Mouse (Mus musculus) mature B cell (primary cell): ENCODE measurements around the gene Ift46.

Source experiments
- in situ Hi-C: fragments of 300-500 bp; cut with MboI; formaldehyde crosslinking; loops from 2 replicates; pipeline ENCODE4 v1.14.3; 2019

Ift46 gene

DNA sequence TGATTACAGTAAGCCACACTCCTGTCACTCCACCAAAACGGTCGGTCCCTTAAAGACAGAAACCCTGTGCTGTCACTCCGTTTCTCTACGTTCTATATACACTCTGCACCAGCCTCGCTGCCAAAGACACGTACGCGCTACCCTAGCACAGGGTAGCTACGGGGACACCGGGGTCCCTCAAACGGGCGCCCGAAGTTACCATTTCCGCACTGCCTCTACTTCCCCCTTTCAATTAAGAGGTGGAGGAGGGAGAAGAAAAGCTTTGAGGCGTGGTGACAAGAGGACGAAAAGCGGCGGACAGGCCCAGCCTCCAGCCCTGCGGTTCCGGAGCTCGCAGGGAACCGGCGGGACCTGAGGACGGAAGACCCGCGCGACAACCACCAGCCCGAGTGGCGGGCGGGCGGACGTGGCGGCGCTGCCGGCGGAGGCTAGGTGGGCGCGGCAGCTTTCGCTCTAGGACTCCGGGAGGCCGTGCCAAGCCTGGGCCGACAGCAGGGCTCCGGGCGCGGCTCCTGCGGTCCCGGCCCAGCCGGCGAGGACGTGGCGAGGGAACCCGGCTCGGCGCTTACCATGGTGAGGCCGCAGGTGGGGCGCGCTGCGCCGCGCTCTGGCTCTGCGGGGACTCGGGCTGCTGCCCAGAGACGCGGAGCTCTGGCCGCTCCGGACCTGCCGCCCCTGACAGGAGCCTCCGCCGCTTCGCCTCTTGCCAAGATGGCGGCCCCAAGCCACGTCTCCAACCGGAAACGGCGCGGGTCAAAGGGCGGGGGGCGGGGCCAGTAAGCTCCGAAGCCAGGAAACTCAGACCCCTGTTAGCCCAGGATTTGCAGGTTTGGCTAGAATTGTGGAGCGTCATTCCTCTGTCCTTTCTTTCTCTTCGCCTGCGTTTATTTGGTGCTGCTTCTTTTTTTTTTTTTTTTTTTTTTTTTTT, at the start of gene Ift46, which contains the start of gene Arcn1:
Gene Ift46, plus strand, starts transcription at position 808 of the 928 bp plus-strand sequence.
Gene Arcn1, minus strand, starts transcription at position 745 of the 928 bp plus-strand sequence.
- in situ Hi-C loops, result no loop called here

DNA sequence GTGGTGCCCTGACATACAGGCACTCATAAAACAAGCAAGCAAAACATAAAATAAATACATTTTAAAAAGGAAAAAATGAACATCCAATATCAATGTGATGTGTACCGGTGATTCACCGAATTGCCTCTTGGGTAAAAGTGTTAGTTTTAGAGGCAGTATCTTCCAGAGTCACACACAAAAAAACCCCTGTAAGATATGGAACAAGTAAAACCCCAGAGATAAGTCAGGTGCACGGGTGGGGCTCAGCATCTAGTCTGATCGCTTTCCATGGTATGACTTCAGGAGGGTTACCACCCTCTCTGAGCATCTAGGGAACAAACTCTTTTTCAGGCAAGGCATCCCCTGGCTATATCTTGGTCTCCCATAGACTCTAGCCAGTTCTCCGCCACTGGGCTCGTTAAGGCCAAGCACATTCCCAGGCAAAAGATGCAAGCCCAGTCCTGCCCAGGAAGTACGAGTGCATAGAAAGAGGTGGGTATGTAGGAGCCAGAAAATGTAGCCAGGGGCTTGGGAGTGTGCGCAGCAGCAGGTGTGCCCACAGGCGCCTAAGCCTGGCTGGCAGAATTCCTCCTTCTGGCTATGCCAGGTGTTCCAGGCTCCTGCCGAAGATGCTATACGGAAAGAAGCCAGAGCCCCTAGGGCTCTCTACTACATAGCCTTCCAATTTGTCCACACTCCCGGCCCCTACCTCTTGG, 48.6 kb upstream of the Ift46 start:
- in situ Hi-C loops, result no loop called here

DNA sequence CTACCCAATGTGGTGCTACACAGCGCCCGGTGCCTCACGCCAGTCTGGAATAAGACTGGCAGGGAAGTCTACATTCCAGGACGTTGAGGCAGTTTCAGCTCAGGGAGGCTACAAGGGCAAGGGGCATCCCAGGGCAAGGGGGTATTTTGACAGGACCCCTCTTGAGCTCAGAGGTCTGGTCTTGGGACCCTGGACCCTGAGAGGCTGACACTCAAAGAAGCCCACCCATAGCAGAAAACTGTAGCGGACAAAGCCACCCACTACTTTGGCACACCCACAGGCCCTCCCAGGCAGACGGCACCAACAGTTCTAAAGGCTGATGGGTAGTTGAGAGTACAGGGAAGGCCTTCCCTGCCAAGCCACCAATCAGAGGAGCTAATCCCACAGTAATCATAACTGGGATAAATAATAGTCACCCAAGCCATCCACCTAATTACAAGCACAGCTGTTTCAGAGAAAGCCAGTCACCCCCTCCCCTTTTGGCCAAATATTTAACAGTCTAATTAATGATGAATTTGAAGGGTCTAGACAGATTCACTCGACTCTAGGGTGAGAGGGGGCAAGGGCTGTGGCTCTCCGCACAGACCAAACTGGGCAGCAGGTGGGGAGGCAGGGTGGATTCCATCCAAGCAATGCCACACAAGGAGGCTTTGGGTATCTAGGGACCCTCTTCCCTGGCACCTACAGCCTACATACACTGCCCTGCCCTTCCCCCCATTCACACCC, 47.9 kb upstream of the Ift46 start:
- in situ Hi-C loops, result no loop called here

DNA sequence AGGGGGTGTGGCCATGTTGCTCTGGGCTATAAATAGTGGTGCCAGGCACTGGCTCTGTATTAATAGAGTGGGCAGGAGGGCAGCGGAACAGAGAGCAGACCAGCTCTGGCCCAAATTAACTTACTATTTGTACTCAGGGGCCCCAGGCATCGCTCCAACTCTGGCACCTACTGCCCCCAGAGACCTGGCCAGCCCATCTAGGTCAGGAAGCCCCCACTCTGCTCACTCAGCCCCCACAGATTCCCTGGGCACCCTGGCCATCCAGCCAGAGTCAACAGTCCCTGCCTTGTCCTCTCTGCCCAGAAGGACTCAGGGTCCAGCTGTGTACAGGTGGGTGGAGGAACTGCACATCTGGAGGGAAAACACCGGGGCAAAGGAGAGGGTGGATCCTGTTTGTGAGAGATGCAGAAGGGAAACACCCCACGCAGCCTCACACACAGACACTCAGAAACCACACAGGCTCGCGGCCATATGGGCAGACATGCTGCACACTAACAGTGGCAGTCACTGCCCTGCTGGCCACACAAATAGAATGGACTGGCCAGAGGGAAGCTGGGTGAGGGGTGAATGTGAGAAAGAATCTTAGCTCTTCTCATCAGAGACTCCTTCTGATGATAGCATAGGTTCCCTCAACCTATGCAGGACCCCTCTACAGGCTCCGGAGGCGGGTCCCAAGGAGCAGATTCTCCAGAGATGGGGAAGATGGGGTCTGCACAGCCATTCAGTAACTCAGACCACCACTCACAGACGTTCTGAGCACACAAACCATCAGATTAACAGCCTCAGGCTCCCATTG, 47.2 kb upstream of the Ift46 start:
- in situ Hi-C loops, result no loop called here

DNA sequence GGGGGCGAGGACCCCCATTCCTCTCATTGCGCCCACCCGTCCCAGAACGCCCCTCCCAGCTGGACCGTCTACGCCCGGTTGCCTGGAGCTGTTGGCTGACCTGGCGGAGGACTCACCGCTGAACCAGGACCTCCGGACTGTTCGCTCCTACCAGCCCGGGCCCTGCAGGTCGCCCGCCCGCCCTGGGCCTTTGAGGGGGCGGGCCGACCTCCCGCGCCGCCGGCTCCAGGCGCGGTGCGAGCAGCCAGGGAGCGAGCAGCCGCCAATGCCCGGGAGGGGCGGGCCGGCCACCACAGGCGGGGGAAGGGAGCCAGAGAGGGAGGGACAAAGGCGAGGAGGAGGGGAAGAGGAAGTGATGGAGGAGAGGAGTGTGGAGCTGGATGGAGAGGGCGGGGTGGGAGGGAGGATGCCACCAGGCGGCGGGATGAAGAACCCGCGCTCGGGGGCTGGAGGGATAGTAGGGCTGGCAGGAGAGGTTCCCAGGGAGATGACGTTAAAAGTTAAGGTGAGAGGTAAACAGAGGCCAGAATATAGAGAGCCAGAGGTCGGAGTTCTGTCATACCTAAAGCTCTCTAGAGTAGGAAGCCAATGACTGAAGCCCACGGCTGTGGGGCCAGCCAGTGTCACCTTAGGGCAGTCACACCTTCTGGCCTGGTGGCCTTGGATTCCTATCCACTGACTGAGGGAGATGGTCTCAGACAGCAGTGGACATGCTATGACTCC, 46.4 kb upstream of the Ift46 start:
- in situ Hi-C loops, result no loop called here

DNA sequence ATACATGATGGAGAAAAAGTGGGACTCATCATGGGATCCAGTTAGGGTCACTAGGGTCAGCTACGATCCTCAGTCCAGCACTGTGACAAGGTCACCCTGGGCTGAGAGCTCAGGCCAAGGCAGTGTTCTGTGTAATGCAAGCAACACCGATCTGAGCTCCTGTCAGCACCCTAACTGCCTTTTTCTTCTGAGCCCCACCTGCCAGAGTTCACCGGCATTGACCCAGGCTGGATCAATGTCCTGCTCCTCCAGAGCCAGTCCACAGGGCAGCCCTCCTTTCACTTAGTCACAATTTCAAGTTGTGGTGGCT, 45.9 kb upstream of the Ift46 start:
- in situ Hi-C loops, result no loop called here

DNA sequence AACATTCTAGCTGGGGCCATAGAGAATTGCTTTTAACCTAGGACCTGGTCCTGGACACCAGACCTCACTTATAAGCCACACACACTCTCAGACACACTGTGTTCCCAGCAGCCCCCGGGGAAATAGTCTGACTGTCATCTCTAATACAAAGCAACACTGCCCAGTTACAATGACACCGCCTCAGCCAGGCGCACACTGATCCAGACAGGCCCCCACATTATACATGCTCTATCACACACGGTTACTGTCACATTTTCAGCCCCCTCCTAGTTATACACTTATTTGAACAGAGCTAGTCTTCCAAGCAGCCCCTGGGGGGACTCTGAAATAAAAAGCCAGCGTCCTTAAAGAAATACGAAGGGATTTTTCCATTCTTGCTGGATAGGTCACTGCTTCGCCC, 45.1 kb upstream of the Ift46 start:
- in situ Hi-C loops, result no loop called here

DNA sequence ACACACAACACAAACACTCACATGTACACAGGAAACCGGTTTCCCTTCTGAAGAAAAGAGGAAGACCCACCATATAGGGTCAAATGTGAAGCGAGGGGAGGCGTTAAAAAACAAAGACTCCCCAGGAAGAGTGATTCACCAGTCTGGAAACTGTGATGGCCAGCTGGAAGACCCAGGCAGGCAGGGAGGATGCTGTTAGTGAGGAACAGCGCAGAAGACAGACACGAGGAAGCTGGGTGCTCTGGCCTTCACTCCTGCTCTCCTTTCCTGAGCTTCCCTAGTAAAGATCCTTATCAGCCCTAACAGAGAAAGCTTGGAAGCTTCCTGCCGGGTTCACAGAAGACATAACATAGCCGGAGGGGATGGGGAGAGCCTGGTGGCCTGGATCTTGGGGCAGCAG, 44.7 kb upstream of the Ift46 start:
- in situ Hi-C loops, result no loop called here

DNA sequence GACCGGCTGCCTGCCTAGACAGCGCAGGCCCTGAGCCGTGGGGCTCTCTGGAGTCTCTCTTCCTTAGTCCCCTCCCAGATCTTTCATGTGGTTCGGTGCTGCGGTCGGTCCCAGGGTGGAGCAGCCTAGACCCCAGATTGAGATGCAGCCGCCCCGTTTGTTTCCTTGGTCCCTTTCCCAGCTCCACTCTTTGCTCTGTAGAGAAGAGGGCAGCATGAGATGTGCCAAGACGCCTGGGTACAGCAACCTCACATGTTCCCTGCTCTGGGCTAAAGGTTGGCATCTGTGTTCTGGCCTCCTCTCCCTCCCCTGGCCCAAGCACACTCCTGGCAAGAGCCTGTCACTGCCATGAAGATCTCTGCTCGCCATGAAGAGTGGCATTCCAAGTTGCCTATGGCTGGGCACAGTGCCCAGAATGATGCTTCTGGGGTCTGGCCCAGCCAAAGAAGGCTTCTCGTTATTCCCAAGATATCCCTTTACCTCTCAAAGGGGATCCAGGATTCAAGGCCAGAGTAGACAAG, 44.1 kb upstream of the Ift46 start:
- in situ Hi-C loops, result no loop called here

DNA sequence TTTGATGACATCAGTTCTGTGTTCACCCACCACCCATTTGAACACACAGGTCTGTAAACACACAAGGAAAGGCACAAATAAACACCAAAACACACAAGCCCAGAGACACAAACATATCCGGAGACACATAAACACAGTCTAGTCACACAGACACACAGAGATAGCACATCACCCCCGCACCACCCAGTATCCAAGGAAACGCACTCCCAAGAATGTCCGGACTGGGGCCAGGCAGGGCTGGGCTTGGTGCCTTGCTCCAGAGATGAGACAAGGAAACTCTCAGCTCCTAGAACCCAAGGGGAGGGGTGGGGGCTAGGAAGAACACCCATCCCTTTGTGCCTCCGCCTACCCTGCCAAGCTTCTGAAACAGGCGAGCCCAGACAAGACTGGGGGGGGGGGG, 43.5 kb upstream of the Ift46 start:
- in situ Hi-C loops, result no loop called here

DNA sequence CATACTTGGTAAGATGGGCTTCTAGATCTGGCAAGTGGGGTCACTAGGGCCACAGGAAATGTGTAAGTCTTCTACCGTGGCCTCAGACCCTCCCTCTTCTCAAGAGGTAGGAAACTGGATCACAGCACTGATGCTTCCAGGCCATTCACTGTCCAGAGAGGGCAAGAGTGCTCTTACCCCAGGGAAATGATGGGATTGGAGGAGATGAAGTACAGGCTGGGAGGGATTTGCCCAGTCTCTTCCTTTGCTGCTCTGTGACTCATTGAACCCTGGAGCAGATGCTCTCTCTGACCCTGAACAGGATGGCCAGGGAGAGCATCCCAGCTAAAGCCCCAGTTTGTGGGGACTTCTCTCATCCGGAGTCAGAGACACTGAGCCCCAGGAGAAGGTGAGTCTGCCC, 43.0 kb upstream of the Ift46 start:
- in situ Hi-C loops, result no loop called here

DNA sequence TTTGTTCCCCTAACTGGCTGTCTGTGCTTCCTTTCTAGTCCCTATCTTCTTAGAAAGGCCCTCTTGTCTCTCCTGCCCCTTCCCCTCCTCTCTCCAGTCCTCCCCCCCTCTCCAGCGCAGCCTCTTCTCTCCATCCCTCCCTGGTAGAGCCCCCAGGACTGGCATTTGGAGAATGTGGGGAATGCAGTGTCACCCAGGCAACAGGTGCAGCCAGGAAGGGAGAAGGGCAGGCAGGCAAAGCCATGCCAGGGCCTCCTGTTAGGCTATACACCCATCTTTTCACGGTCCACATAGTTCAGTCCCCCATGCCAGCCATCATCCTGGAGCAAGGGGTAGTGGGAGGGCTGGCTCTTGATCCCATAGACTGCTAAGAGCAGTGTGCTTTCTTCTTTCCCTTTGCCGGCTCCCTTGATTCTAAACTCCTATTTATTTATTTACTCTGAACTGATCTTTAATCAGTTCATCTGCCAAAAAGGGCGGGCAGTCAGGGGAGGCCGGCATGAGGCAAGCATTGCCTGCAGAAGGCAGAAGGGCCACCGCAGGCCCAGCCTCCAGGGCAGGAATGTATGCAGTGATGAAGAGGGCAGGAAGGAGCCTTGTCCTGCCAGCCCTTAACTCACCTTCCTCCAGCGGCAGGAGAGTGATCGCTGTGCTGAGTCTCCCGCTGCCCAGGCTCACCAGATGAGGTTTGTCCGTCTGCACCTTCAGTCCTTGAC, 41.1 kb upstream of the Ift46 start:
- in situ Hi-C loops, result no loop called here

DNA sequence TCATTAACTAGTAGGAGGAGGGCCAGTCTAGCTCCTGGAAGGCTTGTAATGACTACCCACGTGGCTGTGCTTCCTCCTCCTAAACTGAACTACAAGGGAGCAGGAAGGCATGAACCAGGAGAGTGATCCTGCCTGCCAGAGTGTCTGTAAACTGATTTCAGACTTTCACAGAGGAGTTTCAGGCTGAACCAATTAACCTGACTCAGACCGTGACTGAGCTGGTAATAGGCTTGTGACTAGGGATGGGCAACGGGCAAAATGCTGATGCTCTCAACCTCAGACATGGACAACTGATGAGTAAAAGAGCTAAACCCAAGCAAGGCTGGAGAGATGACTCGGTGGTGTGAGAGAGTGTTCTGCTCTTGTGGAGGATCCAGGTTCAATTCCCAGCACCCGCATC, 40.3 kb upstream of the Ift46 start:
- in situ Hi-C loops, result no loop called here

DNA sequence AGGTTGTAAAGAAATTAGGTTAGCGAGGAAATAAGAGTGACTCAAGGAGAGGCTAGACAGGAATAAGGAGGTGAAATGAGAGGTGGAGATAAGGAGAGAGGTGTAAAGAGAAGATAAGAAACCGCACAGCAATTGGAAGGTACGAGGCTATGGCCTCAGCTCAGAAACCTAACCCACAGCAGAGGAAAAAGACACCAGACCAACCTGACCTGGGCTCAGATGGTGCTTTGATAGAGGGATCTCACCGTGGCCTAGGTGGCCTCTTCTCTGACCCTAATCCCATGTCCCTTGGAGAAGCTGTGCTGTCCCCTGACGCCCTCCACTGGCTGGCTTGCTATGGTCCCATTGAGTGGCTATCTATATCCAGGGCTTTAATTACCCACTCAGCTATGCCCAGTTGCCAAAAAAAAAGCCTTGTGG, 35.6 kb upstream of the Ift46 start:
- in situ Hi-C loops, result no loop called here

DNA sequence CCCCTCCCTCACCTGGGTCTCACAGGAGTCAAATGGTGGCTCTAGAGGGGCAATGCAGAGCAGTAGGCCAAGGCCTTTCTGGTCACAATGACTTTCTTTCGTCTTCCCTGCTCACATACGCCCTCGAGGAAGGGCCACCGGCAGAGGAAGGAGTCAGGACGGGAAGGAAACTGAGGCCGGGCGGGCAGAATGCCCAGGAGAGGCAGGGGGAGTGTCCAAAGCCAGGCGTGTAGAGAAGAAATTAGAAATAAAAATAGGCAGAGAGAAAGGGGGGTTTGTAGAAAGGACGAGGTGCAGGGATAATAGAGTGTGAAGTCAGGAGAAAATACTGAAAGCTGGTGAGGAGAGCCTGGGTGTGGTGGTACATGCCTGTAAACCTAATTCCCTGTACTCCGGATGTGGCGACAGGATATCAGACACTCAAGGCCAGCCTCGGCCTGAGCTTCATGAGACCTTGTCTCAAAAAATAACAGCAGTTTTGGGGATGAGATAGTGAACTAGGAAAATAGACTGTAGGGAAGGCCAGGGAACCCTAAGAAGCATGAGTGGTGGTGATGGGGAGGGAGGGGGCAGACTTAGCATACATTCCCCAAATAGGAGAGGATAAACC, 34.7 kb upstream of the Ift46 start:
- in situ Hi-C loops, result no loop called here

DNA sequence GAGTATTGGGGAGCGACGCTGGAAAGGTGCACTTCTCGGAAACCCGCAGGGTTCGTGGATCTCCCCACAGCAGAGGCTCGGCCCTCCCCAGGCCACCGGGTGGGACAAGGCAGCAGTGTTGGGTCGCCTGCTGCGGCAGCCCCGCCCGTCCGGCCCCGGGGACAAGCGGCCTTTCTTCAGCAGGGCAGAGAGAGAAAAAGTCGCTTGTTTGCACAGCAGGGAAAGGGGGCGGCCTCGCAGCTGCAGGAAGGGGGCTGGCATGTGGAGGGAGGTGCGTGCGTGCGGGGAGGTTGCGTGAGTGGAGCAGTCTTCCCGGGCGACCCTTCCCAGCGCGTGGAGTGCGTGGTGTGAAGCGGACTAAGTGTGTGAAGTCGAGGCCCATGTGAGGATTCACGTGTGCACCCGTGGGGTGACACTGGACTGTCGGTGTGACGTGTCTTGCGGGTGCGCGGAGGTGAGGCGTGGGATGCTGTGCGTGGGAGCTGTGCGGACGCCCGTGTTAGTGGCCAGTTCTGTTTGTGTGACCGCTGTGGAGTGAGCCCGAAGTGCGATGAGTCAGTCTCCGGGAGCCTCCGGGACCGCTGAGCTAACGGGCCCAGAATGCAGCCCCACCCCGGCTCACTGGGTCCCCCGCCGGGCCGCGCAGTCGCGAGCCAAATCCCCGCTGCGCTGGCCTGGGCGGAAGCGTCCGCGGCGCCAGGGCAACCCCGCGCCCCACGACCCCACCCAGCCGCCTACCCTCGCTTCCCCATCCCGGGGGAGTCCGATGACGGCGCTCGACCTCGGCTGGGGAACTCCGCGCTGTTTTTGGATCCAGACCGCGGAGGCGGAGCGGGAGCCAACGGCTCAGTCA, 33.8 kb upstream of the Ift46 start:
- in situ Hi-C loops, result no loop called here

DNA sequence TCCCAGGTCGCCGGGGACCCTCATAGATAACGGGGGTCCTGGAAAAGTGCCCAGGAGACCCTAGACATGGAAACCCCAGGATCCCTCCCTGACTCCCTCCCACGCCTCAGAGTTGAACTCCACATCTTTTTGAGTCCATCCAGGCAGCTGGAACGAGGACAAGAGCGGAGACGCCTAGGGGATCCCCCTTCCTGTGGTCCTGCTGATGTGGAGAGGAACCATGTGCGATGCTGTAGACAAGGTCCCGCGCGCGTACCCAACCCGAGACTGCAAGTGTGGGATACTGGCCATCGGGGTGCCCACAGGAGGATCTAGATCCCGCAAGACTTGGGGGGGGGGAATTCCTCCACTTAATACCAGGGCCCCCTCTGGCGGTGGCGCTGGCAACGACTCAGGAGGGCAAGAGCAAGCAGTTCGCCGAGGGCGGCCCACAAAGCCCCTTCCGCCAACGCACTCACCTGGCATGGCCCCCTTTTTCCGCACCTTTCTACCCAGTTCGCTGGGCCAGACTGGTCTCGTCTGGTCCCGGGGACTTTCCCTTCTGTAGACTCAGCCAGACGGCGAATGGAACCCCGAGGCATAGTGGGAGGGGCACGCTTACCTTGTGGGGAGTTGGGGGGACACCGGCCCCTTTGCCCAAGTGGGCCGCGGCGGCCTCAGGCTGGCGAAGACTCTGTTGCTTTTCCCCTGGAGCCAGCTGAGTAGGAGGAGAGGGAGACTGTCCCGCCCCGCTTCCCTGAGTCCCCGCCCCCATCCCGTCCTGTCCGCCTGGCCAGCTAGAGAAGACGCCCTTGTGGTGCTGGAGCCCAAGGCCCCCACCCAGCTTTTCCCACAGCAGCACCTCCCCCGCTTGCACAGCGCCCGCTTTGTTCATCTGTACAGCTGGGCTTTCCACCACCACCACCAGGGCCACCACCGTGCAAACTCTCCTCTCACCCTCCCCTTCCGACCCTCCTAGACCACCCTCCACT, 32.9 kb upstream of the Ift46 start, which contains the start of gene Phldb1:
Gene Phldb1, minus strand, starts transcription at position 675 of the 971 bp plus-strand sequence.
- in situ Hi-C loops, result no loop called here

DNA sequence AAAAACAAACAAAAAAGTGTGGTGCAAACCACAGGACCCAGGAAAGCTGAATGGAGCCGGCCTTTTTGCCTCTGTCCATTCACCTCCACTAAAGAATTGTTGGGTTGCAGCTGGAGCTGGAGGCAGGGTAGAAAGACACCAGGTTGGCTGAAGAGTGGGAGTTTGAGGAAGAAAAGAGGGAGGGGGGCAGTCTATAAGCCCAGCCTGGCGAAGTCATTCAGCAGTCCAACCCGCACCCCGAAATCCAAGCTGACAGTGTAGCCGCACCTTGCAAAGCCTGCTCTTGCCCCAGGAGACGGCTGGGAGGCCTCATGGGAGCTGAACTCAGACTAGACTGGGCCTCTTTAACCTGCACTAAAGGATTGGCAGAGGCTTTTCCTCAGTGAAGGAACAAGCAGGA, 31.8 kb upstream of the Ift46 start:
- in situ Hi-C loops, result no loop called here
